Comparison of ENCODE assay signal across 24 mouse cellular contexts in genomic region chr1:158452675-158453074, GRCm38 (mm10).
DNase-seq lines count a peak whose midpoint lies in the region; ATAC-seq and TF ChIP-seq lines count a peak whose summit lies in the region.
"Had no signal": no experiment of that assay in that cellular context is flagged by ENCODE, and none has a peak within 500 bp of the region (broad histone marks: within the 10 kb centered on the region; RNA-seq: fewer than 3 reads in every experiment).

No protein-coding gene starts in this region.

- no peak overlapping the region for H3K27ac ChIP-seq in forebrain, postnatal 0 days (ENCODE audit: low read depth, low read length)
- H3K27ac ChIP-seq in forebrain, embryonic 11.5 days (ENCODE audit: low read depth, low read length): no peak overlapping the region
- H3K27ac ChIP-seq in layer of hippocampus, adult 2 months: peak overlapping the region; percentile 36; the same call in 1 of the 2 replicates
- H3K27ac ChIP-seq in neural tube, embryonic 13.5 days (replicated peaks): no peak overlapping the region
- H3K27ac ChIP-seq: gastrocnemius, adult 2 months; heart, embryonic 13.5 days; intestine, embryonic 15.5 days; left cerebral cortex, adult 2 months had no signal

- no peaks in the 10 kb centered on the region for H3K36me3 ChIP-seq in forebrain, postnatal 0 days (ENCODE audit: insufficient read depth)
- no peaks in the 10 kb centered on the region for H3K36me3 ChIP-seq in forebrain, embryonic 11.5 days (ENCODE audit: control insufficient read depth, insufficient read depth, low read length)
- H3K36me3 ChIP-seq in neural tube, embryonic 13.5 days: no peaks in the 10 kb centered on the region
- H3K36me3 ChIP-seq: heart, embryonic 13.5 days; intestine, embryonic 15.5 days had no signal

- H3K4me1 ChIP-seq in forebrain, postnatal 0 days (ENCODE audit: insufficient read depth): no peaks in the 10 kb centered on the region
- no peaks in the 10 kb centered on the region for H3K4me1 ChIP-seq in forebrain, embryonic 11.5 days (replicated peaks; ENCODE audit: control insufficient read depth, insufficient read depth, low read length)
- H3K4me1 ChIP-seq in neural tube, embryonic 13.5 days (replicated peaks): peaks cover 8% of the 10 kb centered on the region; the same call in 1 of the 2 replicates
- H3K4me1 ChIP-seq: heart, embryonic 13.5 days; intestine, embryonic 15.5 days had no signal

- H3K4me3 ChIP-seq in forebrain, postnatal 0 days (ENCODE audit: low read depth, low read length): no peak overlapping the region
- H3K4me3 ChIP-seq in forebrain, embryonic 11.5 days (ENCODE audit: low read depth, low read length): no peak overlapping the region
- H3K4me3 ChIP-seq in layer of hippocampus, adult 2 months: no peak overlapping the region
- H3K4me3 ChIP-seq in neural tube, embryonic 13.5 days: no peak overlapping the region
- H3K4me3 ChIP-seq: erythroblast, embryonic 14.5 days; gastrocnemius, adult 2 months; heart, embryonic 13.5 days; intestine, embryonic 15.5 days; left cerebral cortex, adult 2 months; myocyte had no signal

- no peak for TF ChIP-seq CTCF in forebrain, postnatal 0 days (IDR thresholded peaks at IDR 0.05; ENCODE audit: low read depth)
- no peak for TF ChIP-seq CTCF in layer of hippocampus, adult 2 months (conservative IDR thresholded peaks at IDR 0.05)

- ATAC-seq in forebrain, postnatal 0 days: 0 out of 2 replicates have a peak, but pooled peaks have one; percentile 12
- no peak for ATAC-seq in forebrain, embryonic 11.5 days (replicated peaks; ENCODE audit: low FRiP score)
- peak; percentile 36; the same call in 1 of the 2 replicates for ATAC-seq in neural tube, embryonic 13.5 days (ENCODE audit: low read depth)
- peak; percentile 15; the same call in 1 of the 2 replicates for ATAC-seq in megakaryocyte, adult 5-6 weeks (ENCODE audit: poor library complexity, severe bottlenecking)
- ATAC-seq: intestine, embryonic 15.5 days had no signal

- no peak overlapping the region for H3K9ac ChIP-seq in forebrain, postnatal 0 days
- H3K9ac ChIP-seq in forebrain, embryonic 11.5 days (ENCODE audit: low read length): no peak overlapping the region
- H3K9ac ChIP-seq in neural tube, embryonic 13.5 days: no peak overlapping the region
- H3K9ac ChIP-seq: heart, embryonic 13.5 days; intestine, embryonic 15.5 days had no signal

- no peaks in the 10 kb centered on the region for H3K9me3 ChIP-seq in forebrain, postnatal 0 days (ENCODE audit: low read length)
- H3K9me3 ChIP-seq in forebrain, embryonic 11.5 days (ENCODE audit: control insufficient read depth, low read length): no peaks in the 10 kb centered on the region
- H3K9me3 ChIP-seq in neural tube, embryonic 13.5 days: no peaks in the 10 kb centered on the region
- H3K9me3 ChIP-seq: heart, embryonic 13.5 days; intestine, embryonic 15.5 days had no signal

- no peaks in the 10 kb centered on the region for H3K27me3 ChIP-seq in forebrain, postnatal 0 days (ENCODE audit: insufficient read depth, low read length)
- H3K27me3 ChIP-seq in forebrain, embryonic 11.5 days (ENCODE audit: control insufficient read depth, insufficient read depth, low read length): no peaks in the 10 kb centered on the region
- H3K27me3 ChIP-seq in neural tube, embryonic 13.5 days: no peaks in the 10 kb centered on the region
- H3K27me3 ChIP-seq: CH12.LX; heart, embryonic 13.5 days; intestine, embryonic 15.5 days had no signal

- H3K4me2 ChIP-seq in forebrain, postnatal 0 days (ENCODE audit: low read depth): no peak overlapping the region
- H3K4me2 ChIP-seq in forebrain, embryonic 11.5 days (ENCODE audit: low read depth, low read length, severe bottlenecking): no peak overlapping the region
- H3K4me2 ChIP-seq in neural tube, embryonic 13.5 days: no peak overlapping the region
- H3K4me2 ChIP-seq: heart, embryonic 13.5 days; intestine, embryonic 15.5 days had no signal

- no peak for DNase-seq in forebrain, postnatal 0 days
- no peak for DNase-seq in forebrain, embryonic 11.5 days (ENCODE audit: low spot score)
- DNase-seq in layer of hippocampus, adult 2 months (ENCODE audit: low spot score in 2 of 2): no peak
- no peak for DNase-seq in layer of hippocampus, adult 9-10 months (ENCODE audit: low spot score)
- no peak for DNase-seq in neural tube, embryonic 10.5 days (ENCODE audit: extremely low spot score, low spot score)
- DNase-seq: adrenal gland, postnatal 36 days; cerebellum, adult 18-20 months; cerebellum, postnatal 25 days; embryo, embryonic 11 days; gastrocnemius, adult 2 months; kidney, adult 9 months; kidney, postnatal 25 days; layer of hippocampus, adult 9-11 months; lung, adult 18-20 months; lung, postnatal 36 days; retina, postnatal 1 day had no signal
